Mouse (Mus musculus) heart, embryonic 13.5 days (tissue): ENCODE measurements around the gene Itgb7. TPM values are rescaled to one million over a fixed set of nuclear protein-coding genes. Genes with fewer than 3 reads are reported as not detected.

Experiments used
- ATAC-seq: fragments of 200-750 bp; cut with Nextera tagmentation; 2 replicates; pipeline ENCODE4 v1.8.0; 2017; ENCODE audit warnings: moderate TSS enrichment; ENCODE audit not compliant: insufficient number of reproducible peaks, low FRiP score, low TSS enrichment; ENCODE audit errors: extremely low read depth
- H3K27ac ChIP-seq: fragments of 300-500 bp; sonication (generic); replicated peaks from 2 replicates; pipeline ENCODE4 v1.5.1; 2015; ENCODE audit warnings: moderate library complexity, mild to moderate bottlenecking, inconsistent platforms
- H3K27me3 ChIP-seq: fragments of 300-500 bp; sonication (generic); replicated peaks from 2 replicates; pipeline ENCODE4 v1.6.1; 2015; ENCODE audit warnings: mild to moderate bottlenecking, inconsistent platforms
- H3K36me3 ChIP-seq: fragments of 300-500 bp; sonication (generic); 2 replicates; pipeline ENCODE4 v1.6.1; 2015; ENCODE audit warnings: mild to moderate bottlenecking, inconsistent platforms
- H3K4me1 ChIP-seq: fragments of 300-500 bp; sonication (generic); 2 replicates; pipeline ENCODE4 v1.6.1; 2015; ENCODE audit warnings: inconsistent platforms
- H3K4me2 ChIP-seq: fragments of 300-500 bp; sonication (generic); 2 replicates; pipeline ENCODE4 v1.6.1; 2015; ENCODE audit warnings: inconsistent platforms, mild to moderate bottlenecking, moderate library complexity
- H3K4me3 ChIP-seq: fragments of 300-500 bp; sonication (generic); 2 replicates; pipeline ENCODE4 v1.5.1; 2015; ENCODE audit warnings: moderate library complexity, mild to moderate bottlenecking, inconsistent platforms
- H3K9ac ChIP-seq: fragments of 300-500 bp; sonication (generic); 2 replicates; pipeline ENCODE4 v1.6.1; 2015; ENCODE audit warnings: inconsistent platforms, mild to moderate bottlenecking, moderate library complexity
- H3K9me3 ChIP-seq: fragments of 300-500 bp; sonication (generic); 2 replicates; pipeline ENCODE4 v1.6.1; 2016; ENCODE audit warnings: inconsistent platforms
- WGBS: fragments of 180-500 bp; shearing (Covaris S2); methylation state at CpG from one replicate; pipeline ENCODE4 v1.1.7; 2015; ENCODE audit warnings: mixed read lengths; 5-methylcytosine and 5-hydroxymethylcytosine counted together
- polyA plus RNA-seq: library from polyadenylated mRNA; unstranded; fragments of >200 nt; fragmentation: Nextera tagmentation; extraction: Ambion mirVana; gene quantifications from 2 replicates; pipeline ENCODE4 v1.2.1, GENCODE M21; 2015

Gene Itgb7
- polyA plus RNA-seq, 1 experiment from 2014 or later = 0.78 TPM

GRCm38 (mm10) chr15:102262582-102262981, 30.8 kb upstream of the Itgb7 start:
- H3K9ac ChIP-seq = no peak overlapping the region
- H3K27me3 ChIP-seq = peaks cover 54% of the 10 kb centered on the region
- no peak overlapping the region for H3K4me2 ChIP-seq
- H3K27ac ChIP-seq = no peak overlapping the region
- H3K4me1 ChIP-seq = peaks cover 14% of the 10 kb centered on the region
- H3K4me3 ChIP-seq = no peak overlapping the region
- no peak for ATAC-seq
- H3K36me3 ChIP-seq = no peaks in the 10 kb centered on the region
- H3K9me3 ChIP-seq = no peaks in the 10 kb centered on the region
- WGBS = 46% methylated on average over 7 of the region's 7 CpGs

- ATAC-seq = no peak
- Histone ChIP-seq H3K9me3 (no peaks in the 10 kb centered on the region), H3K36me3 (no peaks in the 10 kb centered on the region), H3K4me1 (peaks cover 28% of the 10 kb centered on the region), H3K27ac (peak overlapping the region; percentile 78), H3K27me3 (peaks cover 88% of the 10 kb centered on the region), H3K4me2 (peak overlapping the region; percentile 94), H3K4me3 (no peak overlapping the region), H3K9ac (peak overlapping the region; percentile 85)
- 19% methylated on average over 11 of the region's 11 CpGs for WGBS
Observed at GRCm38 (mm10) chr15:102258581-102259253, 27.0 kb upstream of the Itgb7 start.

- Histone ChIP-seq H3K27ac (peak overlapping the region; percentile 78), H3K9me3 (no peaks in the 10 kb centered on the region), H3K9ac (peak overlapping the region; percentile 85), H3K4me3 (peak overlapping the region; percentile 66), H3K4me1 (peaks cover 28% of the 10 kb centered on the region), H3K4me2 (peak overlapping the region; percentile 94), H3K36me3 (no peaks in the 10 kb centered on the region), H3K27me3 (peaks cover 84% of the 10 kb centered on the region)
- ATAC-seq = no peak
- WGBS = 8% methylated on average over 12 of the region's 12 CpGs
Observed at GRCm38 (mm10) chr15:102258076-102258470, 26.3 kb upstream of the Itgb7 start.

- Histone ChIP-seq H3K4me2 (peak within 1 kb of the TSS; percentile 94), H3K4me3 (peak within 1 kb of the TSS; percentile 66), H3K27ac (peak within 1 kb of the TSS; percentile 78), H3K4me1 (peaks cover 28% of the 10 kb centered on the region), H3K36me3 (no peaks in the 10 kb centered on the region), H3K27me3 (peaks cover 83% of the 10 kb centered on the region), H3K9me3 (no peaks in the 10 kb centered on the region), H3K9ac (peak within 1 kb of the TSS; percentile 85)
- 0 out of 2 replicates have a peak, but pooled peaks have one; percentile 11 for ATAC-seq
- 2% methylated on average over 43 of the region's 46 CpGs for WGBS
Observed at GRCm38 (mm10) chr15:102257202-102258075, 25.7 kb upstream of the Itgb7 start, which contains the start of gene Rarg. Gene Rarg (minus strand): TSS chr15:102257517.

- peak overlapping the region; percentile 85 for H3K9ac ChIP-seq
- ATAC-seq = no peak
- peaks cover 83% of the 10 kb centered on the region for H3K27me3 ChIP-seq
- no peaks in the 10 kb centered on the region for H3K9me3 ChIP-seq
- WGBS = 8% methylated on average over 22 of the region's 22 CpGs
- peaks cover 28% of the 10 kb centered on the region for H3K4me1 ChIP-seq
- H3K4me2 ChIP-seq = peak overlapping the region; percentile 94
- H3K36me3 ChIP-seq = no peaks in the 10 kb centered on the region
- peak overlapping the region; percentile 78 for H3K27ac ChIP-seq
- H3K4me3 ChIP-seq = peak overlapping the region; percentile 66
Observed at GRCm38 (mm10) chr15:102256431-102257201, 24.9 kb upstream of the Itgb7 start.

- H3K27ac ChIP-seq = peak overlapping the region; percentile 78
- H3K4me3 ChIP-seq = peak overlapping the region; percentile 66
- peak overlapping the region; percentile 94 for H3K4me2 ChIP-seq
- no peak for ATAC-seq
- 44% methylated on average over 13 of the region's 14 CpGs for WGBS
- H3K36me3 ChIP-seq = 0 out of 2 replicates have a peak, but pooled peaks cover 3% of the 10 kb centered on the region
- peak overlapping the region; percentile 85 for H3K9ac ChIP-seq
- H3K9me3 ChIP-seq = no peaks in the 10 kb centered on the region
- peaks cover 28% of the 10 kb centered on the region for H3K4me1 ChIP-seq
- H3K27me3 ChIP-seq = peaks cover 89% of the 10 kb centered on the region
Observed at GRCm38 (mm10) chr15:102255547-102256255, 24.0 kb upstream of the Itgb7 start.

- Histone ChIP-seq H3K36me3 (0 out of 2 replicates have a peak, but pooled peaks cover 3% of the 10 kb centered on the region), H3K9ac (no peak overlapping the region), H3K4me1 (peaks cover 37% of the 10 kb centered on the region), H3K4me3 (no peak overlapping the region), H3K9me3 (no peaks in the 10 kb centered on the region), H3K4me2 (no peak overlapping the region; the same call in 1 of the 2 replicates), H3K27ac (no peak overlapping the region), H3K27me3 (peaks cover 76% of the 10 kb centered on the region)
- ATAC-seq = no peak
- WGBS = 76% methylated on average over 5 of the region's 5 CpGs
Observed at GRCm38 (mm10) chr15:102250521-102250920, 18.8 kb upstream of the Itgb7 start.

- H3K4me3 ChIP-seq = no peak overlapping the region
Observed at GRCm38 (mm10) chr15:102249967-102250366, 18.2 kb upstream of the Itgb7 start.

GRCm38 (mm10) chr15:102249251-102249691, 17.5 kb upstream of the Itgb7 start:
- WGBS = 1% methylated on average over 13 of the region's 13 CpGs
- Histone ChIP-seq H3K27ac (peak overlapping the region; percentile 97), H3K4me2 (peak overlapping the region; percentile 96), H3K4me1 (peaks cover 47% of the 10 kb centered on the region), H3K9ac (peak overlapping the region; percentile 84), H3K27me3 (peaks cover 76% of the 10 kb centered on the region), H3K9me3 (no peaks in the 10 kb centered on the region), H3K4me3 (peak overlapping the region; percentile 20), H3K36me3 (0 out of 2 replicates have a peak, but pooled peaks cover 3% of the 10 kb centered on the region)
- no peak for ATAC-seq

More at GRCm38 (mm10) chr15:102249967-102250366, 18.2 kb upstream of the Itgb7 start:
- 45% methylated on average over 9 of the region's 9 CpGs for WGBS
- H3K4me2 ChIP-seq = peak overlapping the region; percentile 96
- H3K4me1 ChIP-seq = peaks cover 43% of the 10 kb centered on the region
- no peak for ATAC-seq
- peak overlapping the region; percentile 84 for H3K9ac ChIP-seq
- no peaks in the 10 kb centered on the region for H3K9me3 ChIP-seq
- H3K27me3 ChIP-seq = peaks cover 76% of the 10 kb centered on the region
- peak overlapping the region; percentile 97 for H3K27ac ChIP-seq
- 0 out of 2 replicates have a peak, but pooled peaks cover 3% of the 10 kb centered on the region for H3K36me3 ChIP-seq

- Histone ChIP-seq H3K4me1 (peaks cover 52% of the 10 kb centered on the region), H3K27me3 (peaks cover 76% of the 10 kb centered on the region), H3K4me3 (peak overlapping the region; percentile 68), H3K9me3 (no peaks in the 10 kb centered on the region), H3K27ac (peak overlapping the region; percentile 97), H3K4me2 (peak overlapping the region; percentile 96), H3K9ac (peak overlapping the region; percentile 84), H3K36me3 (0 out of 2 replicates have a peak, but pooled peaks cover 3% of the 10 kb centered on the region)
- no peak for ATAC-seq
- 0% methylated on average over 3 of the region's 3 CpGs for WGBS
Observed at GRCm38 (mm10) chr15:102248812-102249191, 17.1 kb upstream of the Itgb7 start.
